Mouse (Mus musculus): ENCODE measurements around the gene Gabrb1. TPM values are rescaled to one million over a fixed set of nuclear protein-coding genes. Genes with fewer than 3 reads are reported as not detected.

The Gabrb1 gene
- polyA plus RNA-seq, 1 experiment from 2014 or later: 1.1 TPM

GRCm38 (mm10) chr5:71898214-71898613 lies 240.3 kb downstream of the Gabrb1 start:
- ATAC-seq: no peak
- H3K4me1 ChIP-seq (replicated peaks): no peaks in the 10 kb centered on the region

DNA sequence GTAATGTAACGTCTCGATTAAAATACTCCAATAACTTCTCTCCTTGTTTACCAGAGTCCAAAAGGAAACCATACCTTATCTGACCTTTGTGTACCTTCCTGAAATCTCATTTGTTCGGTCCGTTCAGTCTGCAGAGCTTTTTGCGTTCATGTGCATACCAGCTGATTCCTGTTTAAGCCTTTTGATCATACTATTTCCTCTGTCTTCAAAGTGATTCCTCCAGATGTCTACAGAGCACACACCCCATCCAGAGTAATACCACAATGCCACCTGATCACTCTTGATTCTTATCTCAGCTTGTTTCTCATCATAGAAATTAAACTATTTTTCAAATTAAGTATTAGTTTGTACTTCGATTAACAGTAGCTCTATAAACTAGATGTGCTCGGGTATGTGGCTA lies 245.5 kb downstream of the Gabrb1 start:
- Histone ChIP-seq H3K27ac (no peak overlapping the region), H3K4me2 (replicated peaks) (no peak overlapping the region), H3K9ac (no peak overlapping the region), H3K4me3 (replicated peaks) (no peak overlapping the region), H3K36me3 (no peaks in the 10 kb centered on the region), H3K27me3 (replicated peaks) (no peaks in the 10 kb centered on the region), H3K4me1 (replicated peaks) (no peaks in the 10 kb centered on the region), H3K9me3 (no peaks in the 10 kb centered on the region)
- no peak for ATAC-seq
- WGBS: 82% methylated on average over 7 of the region's 7 CpGs

More at GRCm38 (mm10) chr5:71898214-71898613, 240.3 kb downstream of the Gabrb1 start:
- 89% methylated on average over 2 of the region's 2 CpGs for WGBS
- Histone ChIP-seq H3K4me2 (replicated peaks) (no peak overlapping the region), H3K4me3 (replicated peaks) (no peak overlapping the region), H3K36me3 (no peaks in the 10 kb centered on the region), H3K27ac (no peak overlapping the region), H3K9ac (no peak overlapping the region), H3K9me3 (no peaks in the 10 kb centered on the region), H3K27me3 (replicated peaks) (no peaks in the 10 kb centered on the region)

- H3K36me3 ChIP-seq: no peaks in the 10 kb centered on the region
- no peaks in the 10 kb centered on the region for H3K27me3 ChIP-seq (replicated peaks)
- no peak overlapping the region for H3K4me3 ChIP-seq (replicated peaks)
- no peak overlapping the region for H3K9ac ChIP-seq
- no peaks in the 10 kb centered on the region for H3K9me3 ChIP-seq
- H3K27ac ChIP-seq: no peak overlapping the region
- no peak overlapping the region for H3K4me2 ChIP-seq (replicated peaks)
- ATAC-seq: no peak
- no peaks in the 10 kb centered on the region for H3K4me1 ChIP-seq (replicated peaks)
- WGBS: 57% methylated on average over 1 of the region's 1 CpGs
Measured at GRCm38 (mm10) chr5:71914028-71914427, 256.1 kb downstream of the Gabrb1 start.

DNA sequence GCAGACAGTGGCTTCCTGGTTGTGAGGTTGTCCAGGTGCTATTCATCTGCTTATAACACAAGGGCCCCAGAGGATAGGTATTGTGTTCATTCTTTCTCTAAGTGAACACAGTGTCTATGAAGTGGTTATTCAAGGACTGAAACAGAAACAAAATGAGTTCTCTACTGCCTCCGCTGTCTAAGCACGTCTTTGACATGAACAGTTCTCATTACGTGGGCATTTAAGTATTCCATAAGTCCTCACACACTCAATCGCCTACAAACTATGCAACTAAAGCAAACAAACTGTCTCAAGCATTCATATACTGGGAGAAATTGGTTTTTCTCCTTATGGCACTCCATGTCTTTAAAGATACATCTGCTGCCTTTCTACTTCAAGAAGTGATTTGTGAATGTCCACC lies 257.8 kb downstream of the Gabrb1 start:
- no peaks in the 10 kb centered on the region for H3K27me3 ChIP-seq (replicated peaks)
- WGBS: 77% methylated on average over 4 of the region's 4 CpGs
- ATAC-seq: no peak
- no peak overlapping the region for H3K27ac ChIP-seq
- H3K4me3 ChIP-seq (replicated peaks): no peak overlapping the region
- H3K36me3 ChIP-seq: no peaks in the 10 kb centered on the region
- no peaks in the 10 kb centered on the region for H3K9me3 ChIP-seq
- H3K9ac ChIP-seq: no peak overlapping the region
- H3K4me1 ChIP-seq (replicated peaks): no peaks in the 10 kb centered on the region
- H3K4me2 ChIP-seq (replicated peaks): no peak overlapping the region

- Histone ChIP-seq H3K27me3 (replicated peaks) (no peaks in the 10 kb centered on the region), H3K36me3 (no peaks in the 10 kb centered on the region), H3K4me2 (replicated peaks) (no peak overlapping the region), H3K9me3 (no peaks in the 10 kb centered on the region), H3K9ac (no peak overlapping the region), H3K27ac (no peak overlapping the region), H3K4me1 (replicated peaks) (no peaks in the 10 kb centered on the region), H3K4me3 (replicated peaks) (no peak overlapping the region)
- WGBS: 88% methylated on average over 4 of the region's 4 CpGs
- ATAC-seq: no peak
Measured at GRCm38 (mm10) chr5:71917206-71917605, 259.3 kb downstream of the Gabrb1 start.

DNA sequence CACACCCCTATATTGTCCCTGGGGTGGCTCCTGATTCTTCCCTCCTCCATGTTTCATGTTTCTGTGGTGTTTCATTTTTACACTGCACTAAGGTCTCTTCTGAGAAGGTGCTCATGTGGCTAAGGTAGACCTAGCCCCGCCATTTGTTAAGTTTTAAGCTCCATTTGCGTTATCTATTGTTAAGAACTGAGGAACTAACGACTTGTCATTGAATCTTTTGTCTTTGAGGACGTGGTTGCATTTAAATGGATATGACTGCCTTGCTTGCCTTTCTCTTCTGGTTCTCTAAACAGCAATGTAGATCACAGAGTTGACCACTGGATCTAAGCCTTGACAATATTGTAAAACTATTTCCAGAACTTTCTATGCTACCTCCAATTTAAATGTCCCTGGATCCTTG lies 265.7 kb downstream of the Gabrb1 start:
- H3K9me3 ChIP-seq: no peaks in the 10 kb centered on the region

GRCm38 (mm10) chr5:71926336-71926735 lies 268.4 kb downstream of the Gabrb1 start:
- no peak overlapping the region for H3K4me2 ChIP-seq (replicated peaks)
- H3K27ac ChIP-seq: no peak overlapping the region
- H3K4me1 ChIP-seq (replicated peaks): no peaks in the 10 kb centered on the region
- no peaks in the 10 kb centered on the region for H3K27me3 ChIP-seq (replicated peaks)
- H3K36me3 ChIP-seq: no peaks in the 10 kb centered on the region
- no peak overlapping the region for H3K4me3 ChIP-seq (replicated peaks)
- WGBS: 79% methylated on average over 5 of the region's 5 CpGs
- no peaks in the 10 kb centered on the region for H3K9me3 ChIP-seq
- no peak overlapping the region for H3K9ac ChIP-seq
- no peak for ATAC-seq

More for the DNA sequence above, 265.7 kb downstream of the Gabrb1 start:
- Histone ChIP-seq H3K4me3 (replicated peaks) (no peak overlapping the region), H3K36me3 (no peaks in the 10 kb centered on the region), H3K9ac (no peak overlapping the region), H3K4me1 (replicated peaks) (no peaks in the 10 kb centered on the region), H3K4me2 (replicated peaks) (no peak overlapping the region), H3K27ac (no peak overlapping the region), H3K27me3 (replicated peaks) (no peaks in the 10 kb centered on the region)
- no peak for ATAC-seq
- 75% methylated on average over 4 of the region's 4 CpGs for WGBS

GRCm38 (mm10) chr5:71930036-71930435 lies 272.1 kb downstream of the Gabrb1 start:
- 68% methylated on average over 2 of the region's 2 CpGs for WGBS
- no peaks in the 10 kb centered on the region for H3K36me3 ChIP-seq
- no peak overlapping the region for H3K4me2 ChIP-seq (replicated peaks)
- no peak overlapping the region for H3K27ac ChIP-seq
- H3K9ac ChIP-seq: no peak overlapping the region
- H3K9me3 ChIP-seq: no peaks in the 10 kb centered on the region
- H3K27me3 ChIP-seq (replicated peaks): no peaks in the 10 kb centered on the region
- no peaks in the 10 kb centered on the region for H3K4me1 ChIP-seq (replicated peaks)
- no peak overlapping the region for H3K4me3 ChIP-seq (replicated peaks)
- ATAC-seq: no peak

DNA sequence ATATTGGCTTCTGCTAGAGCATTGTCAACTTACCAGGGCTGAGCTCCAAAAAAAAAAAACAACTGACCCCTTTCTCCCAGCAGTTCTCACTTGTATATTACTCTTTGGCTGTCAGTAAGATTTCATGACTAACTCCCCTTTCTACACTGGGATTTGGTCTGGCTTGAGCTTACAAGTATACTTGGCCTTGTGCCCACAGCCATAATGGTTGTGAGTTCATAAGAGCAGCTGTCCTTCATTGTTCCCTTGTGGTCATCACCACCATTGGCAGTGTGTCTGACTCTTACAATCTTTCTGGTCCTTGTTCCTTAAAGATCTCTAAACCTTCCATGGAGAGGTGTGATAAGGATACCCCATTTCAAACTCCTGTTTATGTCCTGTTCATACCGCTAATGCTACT lies 293.5 kb downstream of the Gabrb1 start:
- Histone ChIP-seq H3K4me1 (replicated peaks) (no peaks in the 10 kb centered on the region), H3K27ac (no peak overlapping the region), H3K4me3 (replicated peaks) (no peak overlapping the region), H3K9me3 (no peaks in the 10 kb centered on the region), H3K36me3 (no peaks in the 10 kb centered on the region), H3K27me3 (replicated peaks) (no peaks in the 10 kb centered on the region), H3K4me2 (replicated peaks) (no peak overlapping the region), H3K9ac (no peak overlapping the region)
- 98% methylated on average over 1 of the region's 1 CpGs for WGBS
- ATAC-seq: no peak

GRCm38 (mm10) chr5:71955070-71955685 lies 297.3 kb downstream of the Gabrb1 start:
- H3K4me2 ChIP-seq (replicated peaks): no peak overlapping the region
- H3K36me3 ChIP-seq: no peaks in the 10 kb centered on the region
- no peak overlapping the region for H3K9ac ChIP-seq
- no peak overlapping the region for H3K27ac ChIP-seq
- no peak overlapping the region for H3K4me3 ChIP-seq (replicated peaks)
- no peak for ATAC-seq
- 63% methylated on average over 5 of the region's 5 CpGs for WGBS
- no peaks in the 10 kb centered on the region for H3K4me1 ChIP-seq (replicated peaks)
- no peaks in the 10 kb centered on the region for H3K27me3 ChIP-seq (replicated peaks)
- H3K9me3 ChIP-seq: no peaks in the 10 kb centered on the region

- H3K27me3 ChIP-seq (replicated peaks): no peaks in the 10 kb centered on the region
- H3K4me3 ChIP-seq (replicated peaks): no peak overlapping the region
- H3K4me1 ChIP-seq (replicated peaks): no peaks in the 10 kb centered on the region
- 76% methylated on average over 4 of the region's 4 CpGs for WGBS
- no peak overlapping the region for H3K4me2 ChIP-seq (replicated peaks)
- no peaks in the 10 kb centered on the region for H3K9me3 ChIP-seq
- H3K36me3 ChIP-seq: no peaks in the 10 kb centered on the region
- no peak overlapping the region for H3K9ac ChIP-seq
- no peak for ATAC-seq
- H3K27ac ChIP-seq: no peak overlapping the region
Measured at GRCm38 (mm10) chr5:71964876-71965432, 307.0 kb downstream of the Gabrb1 start.

DNA sequence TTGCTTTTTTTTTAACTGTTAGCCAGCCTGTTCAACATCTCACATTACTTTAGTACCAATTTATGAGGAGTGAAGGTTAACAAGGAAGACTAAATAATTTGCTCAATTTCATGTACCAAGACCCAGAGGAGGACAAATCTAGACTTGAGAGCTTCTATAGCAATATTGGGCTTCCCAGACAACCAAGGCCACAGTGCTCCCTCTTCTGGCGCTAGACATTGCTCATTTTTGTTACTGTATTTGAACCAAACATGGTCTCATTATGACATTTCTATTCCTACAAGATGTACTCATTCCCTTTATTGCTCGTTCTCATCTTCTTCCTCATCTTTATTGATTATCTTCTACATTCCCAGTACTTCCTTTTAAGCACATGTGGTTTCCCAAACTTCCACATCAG lies 307.6 kb downstream of the Gabrb1 start:
- H3K9me3 ChIP-seq: no peaks in the 10 kb centered on the region
- ATAC-seq: no peak
- no peak overlapping the region for H3K4me2 ChIP-seq (replicated peaks)
- H3K4me3 ChIP-seq (replicated peaks): no peak overlapping the region
- no peak overlapping the region for H3K27ac ChIP-seq
- H3K36me3 ChIP-seq: no peaks in the 10 kb centered on the region
- WGBS: 58% methylated on average over 2 of the region's 2 CpGs
- H3K27me3 ChIP-seq (replicated peaks): no peaks in the 10 kb centered on the region
- no peak overlapping the region for H3K9ac ChIP-seq
- H3K4me1 ChIP-seq (replicated peaks): no peaks in the 10 kb centered on the region

GRCm38 (mm10) chr5:71970140-71970800 lies 312.4 kb downstream of the Gabrb1 start:
- Histone ChIP-seq H3K4me3 (replicated peaks) (no peak overlapping the region), H3K4me1 (replicated peaks) (no peaks in the 10 kb centered on the region), H3K4me2 (replicated peaks) (no peak overlapping the region), H3K36me3 (no peaks in the 10 kb centered on the region), H3K27ac (no peak overlapping the region), H3K9ac (no peak overlapping the region), H3K9me3 (no peaks in the 10 kb centered on the region), H3K27me3 (replicated peaks) (no peaks in the 10 kb centered on the region)
- 81% methylated on average over 8 of the region's 8 CpGs for WGBS
- no peak for ATAC-seq
